Mouse (Mus musculus): Measurements from ENCODE around the gene Lamp1.

DNA sequence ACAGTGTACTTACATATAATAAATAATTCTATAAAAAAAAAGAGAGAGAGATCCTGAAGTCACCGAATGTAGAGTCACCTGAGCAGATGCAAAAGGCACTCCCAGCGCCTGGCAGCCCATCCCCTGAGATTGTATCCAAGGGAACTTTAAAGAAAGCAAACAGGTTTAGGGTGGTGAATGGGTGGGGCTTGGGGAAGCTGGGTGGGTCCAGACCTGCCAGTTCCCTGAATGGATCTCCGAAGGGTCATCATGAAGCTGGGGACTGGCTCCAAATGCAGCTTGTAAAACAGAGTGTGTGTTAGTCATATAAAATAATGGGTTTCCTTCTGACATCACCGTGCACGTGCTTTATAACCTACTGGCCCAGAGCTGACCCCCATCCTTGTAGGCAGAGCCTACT lies 47.3 kb downstream of the Lamp1 start:
- no peak for TF ChIP-seq POLR2A (IDR thresholded peaks at IDR 0.05; ENCODE audit: low read depth, low read length)
- no peak for TF ChIP-seq CTCF (IDR thresholded peaks at IDR 0.05; ENCODE audit: borderline replicate concordance, insufficient read depth, low read length)
